Mouse (Mus musculus) left cerebral cortex, adult 9 months (tissue): Measurements from ENCODE around the gene Sorl1.

Experiments used
- DNase-seq, 2 experiments: peaks; one replicate each; pipeline ENCODE4 v3.0.0; 2022; ENCODE audit warnings: low spot score in 2 of 2

Gene Sorl1

GRCm38 (mm10) chr9:41918657-41919380 lies 205.3 kb downstream of the Sorl1 start:
- DNase-seq, result peak in 1 of 2 experiments; percentile 24

GRCm38 (mm10) chr9:41918155-41918554 lies 205.9 kb downstream of the Sorl1 start:
- no peak for DNase-seq

GRCm38 (mm10) chr9:41915571-41915970 lies 208.5 kb downstream of the Sorl1 start:
- DNase-seq, result no peak
